Mouse (Mus musculus) ovary, adult 18-20 months (tissue): ENCODE data around the gene Fstl4.

ENCODE experiments used
- DNase-seq: peaks from one replicate; pipeline ENCODE4 v3.0.0; 2022; ENCODE audit warnings: low spot score, mixed read lengths

Gene Fstl4

DNA sequence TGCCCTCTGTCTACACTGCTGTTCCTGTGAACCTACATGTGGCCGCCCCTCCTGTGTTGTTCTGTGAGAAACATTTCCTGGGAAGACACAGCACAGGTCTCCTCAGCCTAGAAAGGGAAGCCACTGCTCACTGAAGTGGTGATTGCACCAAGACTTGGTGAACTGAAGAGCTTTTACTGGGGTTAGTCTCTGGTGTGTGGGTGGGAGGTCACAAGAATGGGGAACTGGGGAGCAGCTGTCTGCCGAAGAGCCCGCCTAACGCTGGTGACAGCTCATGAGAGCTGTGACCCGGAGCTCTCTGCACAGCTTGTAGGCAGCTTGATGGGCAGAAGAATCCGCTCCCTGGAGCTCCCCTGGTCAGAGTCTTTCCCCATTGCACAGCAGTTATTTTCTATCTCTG is 260.0 kb downstream of the Fstl4 start:
- DNase-seq: no peak

DNA sequence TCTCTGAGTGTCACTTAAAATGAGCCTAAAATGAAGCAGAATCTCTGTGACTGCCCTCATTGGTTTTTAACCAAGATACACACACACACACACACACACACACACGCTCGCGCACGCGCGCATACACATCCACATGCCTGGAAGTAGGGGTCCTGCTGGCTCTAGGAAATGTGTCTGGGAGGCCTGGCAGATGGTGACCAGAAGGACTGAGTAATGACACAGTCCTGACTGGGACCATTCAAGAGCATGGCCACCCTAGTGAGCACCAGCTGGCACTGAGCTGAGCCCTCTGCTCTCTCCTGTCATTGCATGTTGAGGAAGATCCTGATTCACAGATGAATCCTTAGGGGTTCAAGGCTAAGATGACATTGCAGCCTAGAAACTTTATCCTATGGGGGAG is 261.3 kb downstream of the Fstl4 start:
- DNase-seq: no peak

DNA sequence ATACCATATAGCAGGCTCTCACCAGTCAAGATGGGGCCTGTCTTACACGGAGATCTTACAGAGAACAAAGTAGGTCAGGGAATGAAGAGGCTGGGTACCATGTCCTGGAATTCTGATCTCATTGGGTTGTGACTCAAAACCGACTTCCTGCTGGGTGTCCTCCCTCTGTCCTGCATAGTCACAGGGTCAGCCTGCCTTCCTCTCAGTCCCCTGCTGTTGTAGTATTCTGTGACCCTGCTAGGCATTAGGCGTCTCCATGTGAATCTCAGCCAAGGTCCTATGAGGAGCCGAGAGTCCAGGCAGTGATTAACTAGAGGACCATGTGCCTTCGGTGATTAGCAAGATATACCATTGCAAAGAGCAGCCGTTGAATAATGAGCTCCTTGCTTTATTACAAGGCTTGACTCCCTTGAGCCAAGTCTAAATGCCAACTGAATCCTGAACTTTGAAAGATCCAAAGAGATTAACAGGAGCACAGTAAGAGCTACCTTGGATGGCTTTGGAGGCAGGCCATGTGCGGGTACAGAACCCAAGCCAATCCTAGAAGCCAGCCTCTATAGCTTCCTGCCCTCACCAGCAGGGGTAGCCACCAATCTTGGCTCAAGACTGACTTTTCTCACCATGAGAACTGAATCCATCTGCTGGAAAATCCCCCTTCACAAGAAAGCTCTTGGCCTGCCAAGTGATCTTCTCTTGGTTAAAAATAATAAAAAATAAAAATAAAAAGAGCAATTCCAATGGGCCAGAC is 264.2 kb downstream of the Fstl4 start:
- no peak for DNase-seq

DNA sequence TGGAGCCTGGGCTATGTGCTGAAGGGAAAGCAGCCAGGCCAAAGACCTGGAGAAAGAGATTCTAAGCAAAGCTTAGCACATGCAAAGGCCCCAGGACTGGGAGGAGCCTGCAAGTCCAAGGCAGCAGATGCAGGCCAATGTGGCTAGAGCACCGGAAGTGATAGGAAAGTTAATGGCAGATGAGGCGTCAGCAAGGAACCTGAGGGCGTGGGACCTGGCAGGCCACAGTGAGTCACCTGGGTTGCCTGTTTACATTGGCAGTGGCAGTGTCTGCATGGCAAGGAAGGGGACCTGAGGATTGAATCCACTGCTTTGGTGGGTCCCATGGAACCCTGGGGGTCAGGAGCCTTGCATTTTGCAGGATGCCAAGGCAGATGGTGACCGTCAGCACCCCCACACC is 267.3 kb downstream of the Fstl4 start:
- DNase-seq: no peak

DNA sequence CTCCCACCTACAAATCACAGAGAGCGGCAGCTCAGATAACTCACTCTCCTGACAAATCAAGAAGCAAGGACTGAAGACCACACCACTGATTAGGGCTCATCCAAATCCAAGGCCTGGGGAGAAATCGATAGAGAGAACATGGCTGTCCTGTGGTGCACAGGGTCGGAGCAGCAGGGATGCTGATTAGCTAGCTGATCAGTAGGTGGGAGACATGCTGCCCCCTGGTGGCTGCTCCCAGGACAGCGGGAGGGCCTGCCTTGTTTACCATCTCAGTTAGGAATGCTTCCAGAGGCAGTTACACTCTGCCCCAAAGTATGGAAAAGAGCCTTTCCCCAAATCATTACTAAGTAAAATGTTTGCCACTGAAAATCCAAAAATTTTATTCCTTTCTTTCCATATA is 267.9 kb downstream of the Fstl4 start:
- peak; percentile 21 for DNase-seq

DNA sequence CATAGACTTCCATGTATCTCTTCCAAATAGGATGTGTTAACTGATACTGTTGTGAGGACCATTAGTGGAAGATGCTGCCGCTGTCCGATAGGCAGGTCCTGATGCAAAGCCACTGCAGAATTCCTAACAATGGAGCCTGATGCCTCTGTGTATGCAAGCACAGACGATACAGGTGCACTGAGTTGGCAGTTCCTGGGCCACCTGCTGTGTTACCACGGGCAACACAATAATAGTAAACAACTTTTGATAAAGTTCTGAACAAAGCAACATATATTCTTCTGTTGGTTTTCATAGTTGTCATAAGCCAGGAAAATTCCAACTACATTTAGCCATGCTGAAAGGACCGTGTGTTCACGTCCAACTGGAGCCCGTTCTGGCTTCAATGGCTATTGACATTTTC is 271.0 kb downstream of the Fstl4 start:
- no peak for DNase-seq

DNA sequence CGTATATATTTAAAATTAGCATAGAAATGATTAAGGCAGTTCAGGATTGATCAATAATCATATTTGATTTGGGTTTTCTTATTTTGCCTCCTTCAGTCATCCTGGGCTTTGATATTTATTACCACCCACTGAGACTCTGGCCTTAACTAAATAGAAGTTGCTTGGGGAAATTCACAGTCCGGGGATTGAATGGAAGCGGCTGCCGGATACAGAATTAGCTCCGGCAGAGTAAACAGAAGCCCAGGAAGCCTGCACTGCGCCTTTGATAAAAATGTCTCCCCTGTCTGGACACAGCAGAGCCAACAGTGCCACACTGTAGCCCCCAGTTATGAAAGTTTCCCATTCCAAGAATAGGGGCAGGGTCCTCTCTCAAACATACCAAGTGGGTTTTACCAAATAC is 282.4 kb downstream of the Fstl4 start:
- DNase-seq: no peak

DNA sequence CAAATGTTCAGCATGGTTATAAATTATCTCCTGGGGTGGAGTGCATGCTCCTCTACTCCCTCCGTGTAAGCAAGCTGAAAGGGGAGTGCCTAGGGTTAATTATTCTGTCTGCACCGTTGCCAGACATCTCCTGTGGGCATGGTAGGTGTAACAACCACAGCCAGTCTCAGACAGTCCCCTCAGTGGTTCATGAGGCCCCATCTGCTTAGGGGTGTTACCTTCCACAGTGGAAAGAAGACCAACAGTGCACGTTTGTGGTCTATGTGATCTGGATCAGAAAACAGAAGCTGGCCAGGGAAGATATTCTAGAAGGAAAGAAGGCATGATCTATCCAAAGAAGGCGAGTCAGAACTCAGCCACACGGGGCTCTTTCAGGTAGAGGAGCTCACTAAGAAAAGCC is 289.7 kb downstream of the Fstl4 start:
- DNase-seq: no peak

DNA sequence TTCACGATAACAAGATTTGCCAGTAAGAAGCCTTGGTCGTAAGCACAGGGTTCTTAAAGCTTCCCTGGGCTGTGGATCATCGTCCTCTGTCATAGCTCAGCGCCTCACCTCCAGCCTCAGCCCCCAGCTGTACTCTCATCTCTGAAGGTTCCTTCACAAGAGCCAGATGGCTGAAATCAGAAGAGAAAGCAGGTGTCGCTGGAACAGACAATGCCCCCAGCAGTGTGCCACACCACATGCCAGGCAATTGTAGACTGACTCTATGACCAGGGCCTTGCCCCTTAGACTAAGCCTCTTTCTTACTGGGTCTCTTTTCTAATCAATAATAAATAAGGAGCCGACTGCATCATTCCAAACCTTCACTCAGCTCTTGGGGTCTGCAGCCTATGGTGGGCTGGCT is 291.5 kb downstream of the Fstl4 start:
- no peak for DNase-seq

DNA sequence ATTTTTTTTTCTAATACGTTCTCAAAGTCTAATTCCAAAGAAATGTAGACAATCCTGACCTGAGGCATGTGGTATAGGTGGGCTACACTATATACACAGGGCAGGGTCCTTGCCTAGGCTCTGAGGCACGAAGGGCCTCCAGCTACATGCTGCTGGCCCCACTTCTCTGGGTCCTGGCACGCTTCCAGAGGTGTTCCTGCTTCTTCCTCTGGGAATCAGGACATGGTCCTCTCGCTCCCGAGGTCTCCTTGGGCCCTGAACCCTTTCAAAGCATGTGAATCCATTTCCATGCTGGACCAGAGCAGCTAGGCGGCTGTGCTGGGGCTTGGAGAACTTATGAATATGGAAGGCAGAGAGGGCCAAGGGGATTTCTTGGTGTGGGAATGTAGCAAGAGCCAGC is 292.3 kb downstream of the Fstl4 start:
- DNase-seq: no peak

DNA sequence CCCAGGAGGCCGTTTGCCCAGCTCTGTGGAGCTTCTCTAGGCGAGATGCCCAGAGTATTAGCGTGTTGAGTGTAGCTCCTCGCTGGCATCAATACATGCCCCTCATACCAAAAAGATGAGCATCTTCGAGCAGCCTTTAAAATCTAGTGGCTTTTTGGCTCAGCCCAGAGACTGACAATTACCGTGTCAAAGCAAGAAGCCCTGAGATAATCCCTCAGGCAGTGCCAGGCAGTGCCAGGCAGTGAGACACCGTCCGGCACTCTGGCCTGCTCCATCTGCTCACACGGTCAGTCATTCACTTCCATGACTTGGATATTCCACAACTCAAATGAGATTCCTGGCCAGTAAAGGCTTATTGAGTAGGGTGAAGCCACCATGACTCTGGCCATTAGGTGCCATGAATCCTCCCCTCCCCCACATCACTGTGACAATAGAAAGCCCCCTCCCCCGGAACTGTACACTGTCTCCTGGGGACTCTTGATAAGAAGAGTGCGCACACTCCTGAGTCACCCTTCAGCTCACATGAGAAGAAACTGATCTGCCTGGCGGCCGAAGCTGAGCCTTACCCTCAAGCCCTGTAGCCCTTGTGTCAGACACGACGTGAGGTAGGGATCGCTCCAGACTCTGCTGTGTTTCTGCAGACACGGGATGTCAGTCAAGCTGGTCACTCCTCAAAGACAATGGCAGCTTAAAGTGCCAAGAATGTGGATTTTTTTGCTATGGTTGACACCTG is 293.6 kb downstream of the Fstl4 start:
- DNase-seq: no peak

DNA sequence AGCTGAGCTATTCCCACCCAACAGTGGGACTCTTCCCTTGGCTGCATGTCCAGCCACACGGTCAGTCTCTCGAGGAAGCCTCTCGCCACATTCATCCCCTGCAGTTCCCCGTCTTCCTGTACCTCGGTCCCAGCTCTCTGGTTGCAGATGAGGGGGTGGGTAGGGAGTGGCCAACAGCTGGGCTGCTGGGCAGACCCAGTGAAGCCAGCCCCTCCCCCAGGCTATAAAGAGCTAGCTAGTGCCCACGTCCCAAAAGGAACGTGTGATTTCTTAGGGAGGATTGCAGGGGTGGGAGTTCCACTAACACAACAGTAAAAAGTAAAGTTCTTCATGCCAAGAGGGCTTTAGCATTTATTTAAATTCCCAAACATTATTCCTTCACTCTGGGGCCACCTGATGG is 294.1 kb downstream of the Fstl4 start:
- DNase-seq: no peak

DNA sequence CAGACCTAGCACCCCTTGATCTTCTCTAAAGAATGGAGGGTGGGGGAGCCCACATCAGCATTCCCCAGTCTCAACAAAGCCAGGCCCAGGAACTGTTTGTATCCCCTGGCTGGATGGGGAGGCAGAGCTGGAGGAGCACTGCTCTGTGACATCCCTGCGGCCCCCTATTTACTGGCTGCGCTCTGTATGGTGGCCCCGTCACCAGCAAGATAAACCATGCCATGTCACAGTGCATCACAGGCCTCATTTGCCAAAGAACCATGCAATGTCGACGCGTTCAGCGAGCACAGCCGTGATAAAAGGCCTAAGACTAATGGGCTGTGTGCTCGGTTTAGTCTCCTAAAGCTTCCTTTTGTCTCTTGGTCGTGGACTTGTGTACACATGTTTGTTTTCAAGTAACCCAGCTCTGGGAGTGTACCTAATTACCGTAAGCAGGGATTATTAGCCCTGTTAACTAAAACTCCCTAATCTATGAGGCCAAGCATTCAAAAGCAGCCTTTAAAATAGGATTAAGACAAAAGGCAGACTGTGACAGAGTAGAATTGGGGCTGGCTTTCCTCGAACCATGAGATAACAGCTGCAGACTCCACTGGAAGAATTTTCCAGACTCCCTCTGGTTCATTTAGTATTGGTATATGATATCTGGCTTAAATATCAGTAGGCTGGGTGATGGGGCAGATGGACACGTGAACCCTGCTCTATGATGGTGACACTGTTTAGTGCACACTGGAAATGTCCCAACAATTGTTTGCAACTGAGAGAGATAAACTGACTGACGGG is 303.5 kb downstream of the Fstl4 start:
- DNase-seq: no peak

DNA sequence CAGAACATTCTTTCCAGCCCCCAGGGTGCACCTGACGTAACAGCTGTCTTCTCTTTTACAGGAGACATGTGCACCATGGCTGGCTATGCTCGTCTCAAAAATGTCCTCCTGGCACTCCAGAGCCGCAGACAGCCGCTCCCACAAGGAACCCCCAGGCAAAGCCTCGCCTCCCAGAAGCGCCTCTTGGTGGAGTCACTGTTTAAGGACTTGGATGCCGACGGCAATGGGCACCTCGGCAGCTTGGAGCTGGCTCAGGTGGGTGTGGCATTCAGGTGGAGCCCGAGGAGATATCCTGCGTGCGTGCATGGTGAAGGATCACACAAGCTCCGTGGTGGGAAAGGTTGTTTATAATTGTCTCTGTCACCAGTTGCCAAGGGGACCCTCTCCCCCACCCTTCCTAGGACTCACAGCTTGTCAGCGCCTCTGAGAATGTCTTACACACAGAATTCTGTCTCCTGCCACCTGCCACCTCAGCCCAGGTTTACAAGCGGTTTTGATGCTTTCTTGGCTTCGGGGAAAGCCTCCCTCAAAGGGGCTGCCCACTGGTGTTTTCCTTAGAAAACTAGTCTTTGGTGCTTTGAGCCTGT is 304.1 kb downstream of the Fstl4 start:
- no peak for DNase-seq

DNA sequence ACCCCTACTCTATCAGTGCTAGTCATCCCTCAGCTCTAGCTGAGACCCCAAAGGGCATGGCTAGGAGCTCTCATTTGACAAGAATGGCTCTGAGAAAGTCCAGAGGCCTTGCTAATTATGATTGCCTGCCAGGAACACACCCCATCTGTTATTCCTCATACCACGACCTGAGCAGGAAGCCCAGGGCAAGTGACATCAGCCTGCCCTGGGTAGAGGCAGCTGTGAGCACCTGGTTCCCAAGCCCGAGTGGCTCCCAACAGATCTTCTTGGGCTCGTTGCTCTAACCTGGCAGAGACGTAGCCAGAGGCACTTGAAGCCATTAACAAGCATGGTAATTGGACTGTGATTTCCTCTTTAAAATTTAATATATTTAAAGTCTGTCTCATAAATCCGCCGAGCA is 305.3 kb downstream of the Fstl4 start:
- no peak for DNase-seq

DNA sequence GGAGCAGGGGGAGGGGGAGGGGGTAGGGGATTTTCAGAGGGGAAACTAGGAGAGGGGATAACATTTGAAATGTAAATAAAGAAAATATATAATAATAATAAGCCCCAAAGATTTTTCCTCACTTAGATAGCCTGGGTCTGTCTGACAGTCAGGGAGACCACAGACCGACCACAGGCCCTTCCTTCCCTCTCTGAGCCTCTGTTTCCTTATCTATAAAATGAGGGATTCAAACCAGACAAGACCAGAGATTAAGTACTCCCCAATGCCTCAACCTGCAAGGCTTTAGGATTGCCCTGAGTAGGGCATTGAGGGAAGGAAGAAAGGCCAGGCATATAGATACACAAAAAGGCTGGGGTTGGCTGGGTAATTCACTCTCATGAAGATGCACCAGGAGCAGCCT is 307.2 kb downstream of the Fstl4 start:
- DNase-seq: no peak

DNA sequence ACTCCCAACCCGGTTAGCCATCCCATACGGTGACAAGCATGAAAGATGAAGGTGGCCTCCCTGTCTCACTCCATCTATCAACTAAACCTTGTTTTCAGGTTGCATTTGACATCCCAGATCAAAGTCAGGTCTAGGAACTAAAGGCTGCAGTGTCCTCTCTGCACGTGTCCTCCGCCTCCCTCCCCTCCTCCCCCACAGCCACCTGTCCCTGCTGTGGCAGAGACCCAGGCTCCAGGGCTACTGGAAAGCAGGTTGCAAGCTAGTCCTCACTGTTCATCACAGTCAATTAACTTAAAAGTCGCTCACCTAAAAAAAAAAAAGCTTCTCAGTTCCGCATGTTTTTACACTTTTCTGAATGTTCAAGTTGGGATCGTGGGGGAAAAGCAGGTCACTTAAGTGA is 313.2 kb downstream of the Fstl4 start:
- no peak for DNase-seq

DNA sequence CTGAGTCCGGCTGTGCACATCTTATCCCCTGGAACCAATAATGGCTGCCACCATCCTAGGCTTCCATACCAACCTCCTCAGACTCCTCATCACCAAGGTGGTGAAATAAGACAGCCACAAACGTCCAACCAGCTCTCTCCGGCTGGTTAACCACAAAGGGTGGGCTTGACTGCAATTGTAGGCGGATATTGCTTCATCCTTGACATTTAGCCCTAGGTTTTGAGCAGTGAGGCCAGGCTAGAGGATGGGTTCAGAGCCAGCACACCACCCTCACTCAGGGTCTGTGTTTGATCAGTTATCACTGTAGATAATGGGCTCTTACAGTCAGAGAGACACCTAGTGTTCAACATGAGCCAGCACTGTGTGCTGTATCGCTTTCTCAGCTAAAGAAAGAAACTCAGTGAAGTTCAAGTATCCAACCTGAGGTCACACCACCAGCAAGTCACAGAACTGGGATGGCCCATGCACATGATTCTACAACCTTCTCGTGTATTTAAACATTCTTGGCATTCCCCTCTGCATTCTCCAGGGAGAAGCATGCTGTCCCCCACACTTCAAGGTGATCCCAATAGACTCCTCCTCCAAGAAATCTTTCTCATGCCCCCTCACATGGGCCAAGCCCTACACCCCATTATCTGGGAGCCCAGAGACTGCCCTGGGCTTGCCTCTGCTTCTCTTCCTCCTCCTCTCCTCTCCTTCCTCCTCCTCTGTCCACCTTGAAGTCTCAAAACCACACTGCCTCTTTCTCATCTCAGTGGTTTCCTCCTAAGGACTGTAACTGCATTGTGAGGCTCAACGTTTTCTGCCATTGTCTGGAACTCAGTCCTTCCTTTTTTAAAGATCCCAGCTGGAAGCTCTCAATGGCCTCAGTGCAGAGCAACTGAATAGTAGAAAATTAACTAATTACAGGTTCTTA is 314.2 kb downstream of the Fstl4 start:
- no peak for DNase-seq

DNA sequence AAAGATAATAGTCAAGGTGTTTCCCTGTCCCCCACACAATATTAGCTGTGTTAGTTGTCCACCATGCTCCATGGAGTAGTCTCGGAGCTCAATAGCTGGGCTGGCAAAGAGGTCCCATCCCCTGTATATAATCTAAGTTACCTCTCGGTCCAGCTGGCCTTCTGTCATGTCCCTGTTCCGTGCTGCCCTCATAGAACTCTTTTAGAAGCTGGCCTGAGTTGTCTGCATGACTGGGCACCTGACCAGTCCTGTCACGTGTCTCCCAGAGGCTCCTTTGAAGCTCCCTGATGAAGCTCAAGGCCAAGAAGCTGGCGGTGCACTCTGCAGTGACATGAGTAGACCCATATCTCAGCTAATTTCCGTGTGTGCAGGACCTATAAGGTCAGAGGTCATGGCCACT is 316.9 kb downstream of the Fstl4 start:
- DNase-seq: no peak

DNA sequence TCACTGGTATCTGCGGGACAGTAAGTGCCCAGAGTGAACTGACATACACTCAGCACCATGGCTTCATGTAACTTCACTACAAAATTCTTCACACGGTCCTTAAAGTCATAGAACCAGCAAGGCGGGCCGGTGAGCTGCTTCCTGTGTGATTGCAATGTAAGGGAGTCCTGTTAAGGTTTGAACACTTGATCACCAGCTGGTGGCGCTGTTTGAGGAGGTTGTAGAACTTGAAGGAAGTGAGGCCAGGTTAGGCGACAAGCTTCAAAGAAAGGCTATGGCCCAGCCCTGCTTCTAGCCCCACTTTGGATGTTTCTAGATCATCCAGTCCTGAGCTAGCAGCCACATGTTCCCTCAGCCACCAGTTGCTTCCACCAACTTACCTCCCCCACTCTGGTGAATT is 320.9 kb downstream of the Fstl4 start:
- DNase-seq: no peak

DNA sequence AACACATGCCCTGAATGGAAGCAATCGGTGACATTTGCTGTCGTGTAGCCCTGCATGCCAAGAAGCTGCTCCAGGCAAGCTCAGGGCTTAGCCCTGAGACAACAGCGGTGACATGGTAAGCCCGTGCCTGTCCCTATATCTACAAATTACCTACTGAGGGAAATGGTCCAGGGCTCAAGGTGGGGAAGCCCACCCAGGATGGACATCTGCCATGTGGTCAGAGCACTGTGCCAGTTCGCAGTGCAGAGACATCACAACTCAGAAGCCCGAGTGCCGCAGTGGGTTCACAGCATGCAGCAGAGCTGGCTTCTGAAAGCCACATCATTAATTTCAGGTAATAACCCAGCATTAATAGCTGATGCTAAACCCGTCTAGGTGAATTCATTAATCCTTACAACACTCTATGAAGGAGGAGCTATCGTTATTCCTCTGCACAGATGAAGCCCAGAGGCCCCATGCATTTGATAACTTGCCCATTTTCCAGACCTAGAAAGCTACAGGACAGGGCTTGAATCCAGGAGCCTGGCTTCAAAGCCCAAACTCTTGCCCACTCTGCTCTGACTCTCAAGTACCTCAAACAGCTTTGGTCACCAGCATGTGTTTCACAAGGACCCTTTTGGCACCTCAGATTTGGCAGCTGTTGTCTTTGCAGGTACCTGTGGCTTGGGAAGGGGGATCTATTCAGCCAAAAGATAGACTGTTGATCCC is 321.6 kb downstream of the Fstl4 start:
- no peak for DNase-seq
